Mouse (Mus musculus) left cerebral cortex, adult 18-20 months (tissue): ENCODE measurements at regions not wholly inside any gene's neighbourhood (a gene's known extent, or its start where the extent isn't known, plus 50 kb on each side); places are given as distances from the start of the nearest gene placed in this dataset.
"Not testable (repeated sequence)": the region's sequence is repeated elsewhere in the genome, so short reads cannot be mapped to it uniquely, and the experiment has no call there.

Experiments
- DNase-seq, 2 experiments: peaks; one replicate each; pipeline ENCODE4 v3.0.0; 2021 to 2022; ENCODE audit warnings: low spot score in 2 of 2, mixed read lengths in 1 of 2

DNA sequence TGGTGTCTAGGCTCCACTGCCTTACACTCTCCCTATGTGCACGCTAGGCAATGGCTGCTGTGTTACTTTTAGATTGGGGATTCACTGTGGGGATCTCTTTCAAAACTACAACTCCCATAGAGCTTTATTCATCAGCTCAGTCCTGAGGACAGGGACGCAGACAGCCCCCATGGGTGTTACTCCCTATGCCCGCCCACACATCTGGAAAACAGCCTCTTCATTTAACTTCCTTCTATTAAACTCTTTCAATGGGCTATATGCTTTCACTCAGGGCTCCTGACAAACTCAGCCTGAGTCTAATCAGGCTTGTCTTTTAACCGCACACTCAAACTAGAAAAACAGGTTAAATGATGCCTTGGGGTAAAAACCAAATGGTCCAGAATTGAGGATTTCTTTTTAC, 95.3 kb upstream of the Mdm1 start:
- DNase-seq, result no peak

GRCm38 (mm10) chr10:118046831-118047230, 94.8 kb upstream of the Mdm1 start:
- no peak for DNase-seq

- DNase-seq, result no peak
Observed at GRCm38 (mm10) chr10:118049330-118049729, 92.3 kb upstream of the Mdm1 start.

GRCm38 (mm10) chr10:118050152-118050641, 91.4 kb upstream of the Mdm1 start:
- DNase-seq, result no peak

GRCm38 (mm10) chr10:118052042-118052441, 89.6 kb upstream of the Mdm1 start:
- DNase-seq, result no peak

DNA sequence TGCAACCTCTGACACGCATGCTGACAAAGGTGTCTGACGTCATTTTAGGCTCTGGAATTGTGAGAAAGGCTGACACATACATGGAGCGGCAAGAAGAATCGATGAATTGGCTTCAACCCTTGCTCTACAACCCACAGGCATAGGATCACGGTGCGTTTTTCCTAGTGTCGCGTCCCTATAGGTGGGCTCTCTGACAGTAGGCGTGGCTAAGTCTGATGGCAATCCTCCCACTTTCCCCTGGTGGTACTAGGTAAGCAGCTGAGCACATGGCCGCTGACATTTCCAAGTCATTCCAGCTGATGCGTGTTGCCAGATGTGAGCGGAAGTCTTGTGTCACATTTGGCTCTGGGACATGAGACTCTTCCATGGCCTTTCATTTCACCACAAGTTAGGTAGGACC, 89.1 kb upstream of the Mdm1 start:
- DNase-seq, result no peak

DNA sequence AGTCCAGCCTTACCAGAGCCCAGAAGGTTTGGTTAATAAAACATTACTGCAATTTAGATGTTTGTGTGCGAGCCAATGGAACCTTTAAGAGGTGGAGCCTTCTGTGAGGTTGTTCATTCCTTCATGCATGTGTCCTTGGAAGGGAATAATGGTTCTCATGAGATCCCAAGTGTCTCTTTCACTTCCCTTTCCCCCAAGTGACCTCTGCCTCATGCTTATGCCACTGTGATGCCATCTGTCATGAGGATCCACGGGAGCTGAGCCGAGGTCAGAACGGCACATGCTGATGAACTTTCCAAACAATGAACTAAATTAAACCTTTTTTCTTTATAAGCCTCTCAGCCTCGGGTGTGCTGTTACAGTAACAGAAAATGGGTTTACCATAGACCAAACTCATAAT, 88.6 kb upstream of the Mdm1 start:
- DNase-seq, result no peak

DNA sequence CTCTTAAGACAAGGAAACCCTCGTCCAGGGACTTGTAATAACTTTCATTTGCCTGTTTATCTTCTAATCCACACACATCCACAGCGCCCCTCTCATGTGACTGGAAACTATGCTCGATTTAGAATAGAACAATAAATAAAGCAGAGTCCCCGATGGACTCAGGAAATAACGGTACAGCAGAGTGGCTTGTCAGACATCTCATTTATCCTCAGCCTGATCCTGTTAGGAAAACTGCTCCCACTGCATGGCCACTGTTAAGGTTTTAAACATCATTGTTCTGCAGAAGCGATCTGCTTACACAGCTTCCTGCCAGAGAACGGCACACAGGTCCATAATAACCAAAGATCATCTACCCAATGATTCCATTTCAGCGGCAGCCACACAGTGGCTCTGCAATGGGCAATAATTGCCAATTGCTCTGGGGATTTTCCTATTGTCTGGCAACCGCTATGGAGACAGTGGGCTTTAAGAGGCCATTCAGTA, 84.8 kb upstream of the Mdm1 start:
- DNase-seq, result no peak

DNA sequence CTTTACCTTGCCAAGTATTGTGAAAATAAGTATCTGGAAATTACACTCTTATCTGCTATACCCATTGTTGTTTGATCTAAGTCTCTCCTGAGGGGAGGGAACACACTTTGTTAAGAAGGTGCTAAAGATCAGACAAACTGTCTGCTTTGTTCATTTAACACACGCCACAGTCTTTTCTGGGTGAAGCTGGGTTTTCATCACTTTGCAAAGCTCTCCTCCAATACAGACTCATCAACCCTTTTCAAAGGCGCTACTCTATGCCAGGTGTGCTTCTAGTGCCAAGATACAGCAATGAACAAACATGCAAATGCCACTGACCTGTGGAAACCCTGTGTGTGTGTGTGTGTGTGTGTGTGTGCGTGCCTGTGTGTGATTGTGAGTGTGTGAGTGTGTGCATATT, 84.1 kb upstream of the Mdm1 start:
- no peak for DNase-seq

DNA sequence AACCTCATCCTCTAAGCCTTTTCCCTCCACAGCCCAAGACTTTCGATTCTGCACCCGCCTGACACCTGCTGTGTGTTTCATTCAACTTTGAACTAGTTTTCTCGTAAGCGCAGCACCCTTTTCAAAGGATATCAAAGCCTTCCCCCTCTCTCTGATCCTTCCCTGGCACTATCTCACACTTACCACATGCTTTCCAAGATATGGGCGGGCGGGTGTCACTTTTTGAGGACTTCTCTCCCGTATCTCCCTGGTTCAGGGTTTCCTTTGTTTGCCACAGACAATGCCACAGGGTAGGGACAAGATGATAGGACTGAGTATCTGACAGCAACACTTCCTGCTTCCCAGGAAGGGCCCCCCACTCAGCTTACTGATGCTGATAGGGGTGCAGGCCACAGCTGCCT, 76.8 kb upstream of the Mdm1 start:
- DNase-seq, result no peak

GRCm38 (mm10) chr10:118076341-118076740, 65.3 kb upstream of the Mdm1 start:
- DNase-seq, result not testable (repeated sequence)

DNA sequence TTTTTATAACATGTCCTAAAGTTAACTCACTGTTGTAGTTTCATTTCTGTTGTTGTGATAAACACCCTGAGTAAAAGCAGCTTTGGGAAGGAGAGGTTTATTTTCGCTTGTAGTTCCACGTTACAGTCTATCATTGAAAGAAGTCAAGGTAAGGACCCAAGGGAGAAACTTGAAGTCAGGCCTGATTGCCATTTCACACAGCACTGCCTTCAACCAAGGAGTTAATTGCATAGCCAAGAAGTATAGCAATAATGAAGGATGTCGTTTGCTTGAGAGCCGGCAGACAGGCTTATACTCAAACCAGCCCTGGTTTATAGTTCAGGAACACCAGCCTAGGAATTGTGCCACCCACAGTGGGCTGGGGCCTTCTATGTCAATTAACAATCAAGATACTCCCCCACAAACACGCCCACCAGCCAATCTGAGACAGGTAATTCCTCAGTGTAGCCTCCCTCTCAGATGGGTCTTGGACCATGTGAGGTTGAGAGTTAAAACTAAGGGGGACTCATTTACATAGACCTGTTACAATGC, 59.9 kb upstream of the Mdm1 start:
- no peak for DNase-seq

DNA sequence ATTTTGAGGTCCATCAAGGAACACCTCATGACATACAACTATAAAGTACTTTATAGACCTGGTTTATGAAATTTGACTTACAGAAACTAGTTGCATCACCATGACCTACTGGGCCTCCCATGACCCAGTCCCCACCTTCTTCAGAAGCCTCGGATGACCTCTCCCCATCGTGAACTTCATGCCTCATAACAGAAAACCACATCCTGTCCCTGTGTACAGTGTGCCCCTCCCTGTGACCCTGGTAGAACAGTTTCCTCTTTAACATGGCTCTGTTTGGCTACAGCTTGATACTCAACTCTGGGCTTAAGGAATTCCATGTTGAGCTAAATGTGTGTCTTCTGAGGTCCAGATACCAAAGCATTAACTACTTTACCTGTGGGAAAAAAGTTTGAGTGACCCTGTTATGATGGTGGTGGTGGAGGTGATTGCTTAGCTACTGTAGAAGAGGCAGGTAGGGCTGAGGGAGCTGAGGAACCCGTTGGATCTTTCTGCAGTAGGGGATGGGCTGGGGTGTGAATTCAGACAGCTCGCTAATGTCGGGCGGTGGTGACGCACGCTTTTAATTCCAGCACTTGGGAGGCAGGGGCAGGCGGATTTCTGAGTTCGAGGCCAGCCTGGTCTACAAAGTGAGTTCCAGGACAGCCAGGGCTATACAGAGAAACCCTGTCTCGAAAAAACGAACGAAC, 58.4 kb upstream of the Mdm1 start:
- DNase-seq, result no peak

DNA sequence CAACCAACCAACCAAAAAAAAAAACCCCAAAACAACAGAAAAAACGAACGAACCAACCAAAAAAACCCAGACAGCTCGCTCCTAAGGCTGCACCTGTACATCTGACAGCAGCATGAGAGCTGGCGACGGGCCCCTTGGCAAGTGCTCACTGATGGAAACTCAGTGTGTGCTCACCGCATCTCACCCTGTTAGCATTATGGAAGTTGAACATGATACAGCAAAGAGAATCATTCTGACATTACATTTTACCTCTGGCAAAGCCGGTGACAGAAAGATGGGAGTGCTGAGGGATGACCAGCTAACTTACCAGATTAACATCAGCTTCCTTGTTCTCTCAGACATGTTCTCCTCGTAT, 57.9 kb upstream of the Mdm1 start:
- no peak for DNase-seq

DNA sequence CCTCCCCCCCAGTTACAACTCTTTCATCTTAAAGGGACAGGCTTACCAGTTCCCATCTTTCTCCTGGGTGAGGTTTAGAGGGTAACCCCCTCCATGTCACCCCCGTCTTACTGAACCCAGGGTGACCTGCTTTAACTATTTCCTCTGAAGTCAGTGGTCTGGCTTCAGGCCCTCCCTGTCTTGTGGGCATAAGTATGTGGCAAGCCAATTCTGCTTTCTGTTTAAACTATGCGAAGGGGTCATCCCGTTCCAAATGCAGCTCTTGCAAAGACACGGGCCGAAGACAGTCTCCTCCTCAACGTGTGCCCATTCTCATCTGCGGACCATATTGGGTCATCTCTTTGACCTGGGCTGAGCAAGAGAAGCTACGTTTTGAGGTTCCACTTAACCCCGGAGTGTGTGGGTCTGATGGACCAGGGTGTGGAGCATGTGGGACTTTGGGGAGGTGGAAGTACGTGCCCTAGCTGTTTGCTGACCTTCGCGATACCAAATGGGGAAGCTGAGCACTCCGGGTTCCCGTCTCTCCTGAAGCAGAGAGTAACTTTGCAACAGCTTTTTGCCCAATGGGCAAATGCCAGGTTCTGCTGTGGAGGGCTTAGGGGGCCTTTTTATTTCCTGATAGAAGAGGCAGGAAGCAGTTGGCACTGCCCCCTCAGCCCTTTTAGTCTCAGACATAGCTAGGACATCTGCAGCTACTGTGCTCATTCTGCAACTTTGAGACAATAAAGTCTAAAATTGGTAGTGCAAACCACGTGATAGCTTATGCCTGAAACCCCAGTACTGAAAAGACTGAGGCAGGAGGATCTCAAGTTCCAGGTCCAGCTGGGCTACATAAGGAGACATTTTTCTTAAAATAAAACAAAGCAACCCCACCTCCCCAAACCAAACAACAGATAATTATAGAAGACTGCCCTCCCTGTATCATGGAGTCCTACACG, 56.3 kb upstream of the Mdm1 start:
- no peak for DNase-seq

GRCm38 (mm10) chr10:118087570-118088340, 53.9 kb upstream of the Mdm1 start:
- no peak for DNase-seq

GRCm38 (mm10) chr10:118088499-118088898, 53.1 kb upstream of the Mdm1 start:
- DNase-seq, result no peak

- DNase-seq, result no peak
Observed at GRCm38 (mm10) chr10:118089879-118090278, 51.7 kb upstream of the Mdm1 start.

GRCm38 (mm10) chr10:118091476-118091875, 50.1 kb upstream of the Mdm1 start:
- DNase-seq, result no peak
